Mouse (Mus musculus): ENCODE measurements around the gene Cox6a1. TPM values are rescaled to one million over a fixed set of nuclear protein-coding genes. Genes with fewer than 3 reads are reported as not detected.

The Cox6a1 gene
- total RNA-seq, 2 experiments from 2014 or later, result 838 to 857 TPM

- peak; percentile 71 to 81 for DNase-seq (ENCODE audit: low spot score in 2 of 2)
- intact Hi-C loops (cut with DNase I), result loop anchor here (2.0 kb wide), 1 partner anchor 82 kb away; no protein-coding TSS in a partner anchor
These were observed 10.1 kb upstream of the Cox6a1 start for GRCm38 (mm10) chr5:115358872-115359271.

- intact Hi-C loops (cut with DNase I), result no loop called here
- no peak for DNase-seq (ENCODE audit: low spot score in 2 of 2)
These were observed 6.3 kb upstream of the Cox6a1 start for GRCm38 (mm10) chr5:115355070-115355469.

GRCm38 (mm10) chr5:115351348-115351747 is 2.6 kb upstream of the Cox6a1 start:
- no peak for DNase-seq (ENCODE audit: low spot score in 2 of 2)
- intact Hi-C loops (cut with DNase I), result no loop called here

GRCm38 (mm10) chr5:115349225-115349555 is 409 bp upstream of the Cox6a1 start:
- intact Hi-C loops (cut with DNase I), result no loop called here
- DNase-seq (ENCODE audit: low spot score in 2 of 2), result no peak

- peak; percentile 75 to 82 for DNase-seq (ENCODE audit: low spot score in 2 of 2)
- intact Hi-C loops (cut with DNase I), result no loop called here
These were observed 1.2 kb downstream of the Cox6a1 start for GRCm38 (mm10) chr5:115347564-115347963.

GRCm38 (mm10) chr5:115341314-115342165 is 7.2 kb downstream of the Cox6a1 start:
- DNase-seq (ENCODE audit: low spot score in 2 of 2), result no peak
- intact Hi-C loops (cut with DNase I), result loop anchor here (5.0 kb wide), 1 partner anchor 39 kb away; the partner anchor contains the start of gene Dynll1

GRCm38 (mm10) chr5:115340577-115341313 is 8.0 kb downstream of the Cox6a1 start, which contains the start of the genes Gatc and Triap1:
Gatc (minus strand) TSS chr5:115341178.
Triap1 (plus strand) TSS chr5:115341225.
- DNase-seq (ENCODE audit: low spot score in 2 of 2), result peak; percentile 85 to 93
- intact Hi-C loops (cut with DNase I), result loop anchor here (5.0 kb wide), 1 partner anchor 38 kb away; the partner anchor contains the start of gene Dynll1

- no peak for DNase-seq (ENCODE audit: low spot score in 2 of 2)
- intact Hi-C loops (cut with DNase I), result loop anchor here (5.0 kb wide), 1 partner anchor 38 kb away; the partner anchor contains the start of gene Dynll1
These were observed 8.8 kb downstream of the Cox6a1 start for GRCm38 (mm10) chr5:115340007-115340406.

- intact Hi-C loops (cut with DNase I), result no loop called here
- no peak for DNase-seq (ENCODE audit: low spot score in 2 of 2)
These were observed 15.2 kb downstream of the Cox6a1 start for GRCm38 (mm10) chr5:115333626-115334025.

GRCm38 (mm10) chr5:115330955-115331354 is 17.8 kb downstream of the Cox6a1 start:
- DNase-seq (ENCODE audit: low spot score in 2 of 2), result no peak
- intact Hi-C loops (cut with DNase I), result no loop called here

GRCm38 (mm10) chr5:115327610-115328548 is 20.9 kb downstream of the Cox6a1 start:
- intact Hi-C loops (cut with DNase I), result no loop called here
- peak in 1 of 2 experiments; percentile 31 for DNase-seq (ENCODE audit: low spot score in 2 of 2)

- peak; percentile 95 to 96 for DNase-seq (ENCODE audit: low spot score in 2 of 2)
- intact Hi-C loops (cut with DNase I), result no loop called here
These were observed 21.7 kb downstream of the Cox6a1 start, which contains the start of gene Srsf9 for GRCm38 (mm10) chr5:115326875-115327609. Srsf9 (plus strand) TSS chr5:115327177.

- DNase-seq (ENCODE audit: low spot score in 2 of 2), result no peak
- intact Hi-C loops (cut with DNase I), result no loop called here
These were observed 22.4 kb downstream of the Cox6a1 start for GRCm38 (mm10) chr5:115326256-115326831.

- peak; percentile 76 to 87 for DNase-seq (ENCODE audit: low spot score in 2 of 2)
- intact Hi-C loops (cut with DNase I), result loop anchor here (1.0 kb wide), 1 partner anchor 19 kb away; the partner anchor contains the start of gene Dynll1
These were observed 29.5 kb downstream of the Cox6a1 start for GRCm38 (mm10) chr5:115319004-115319940.

GRCm38 (mm10) chr5:115317645-115318328 is 31.0 kb downstream of the Cox6a1 start:
- intact Hi-C loops (cut with DNase I), result no loop called here
- no peak for DNase-seq (ENCODE audit: low spot score in 2 of 2)

GRCm38 (mm10) chr5:115316968-115317644 is 31.7 kb downstream of the Cox6a1 start:
- DNase-seq (ENCODE audit: low spot score in 2 of 2), result no peak
- intact Hi-C loops (cut with DNase I), result no loop called here

All from left cerebral cortex, postnatal 14 days (tissue).